Mouse (Mus musculus) ES-Bruce4 (cell line): ENCODE measurements around the gene Gm45716. TPM values are rescaled to one million over a fixed set of nuclear protein-coding genes. Genes with fewer than 3 reads are reported as not detected.

Experiments used
- H3K27ac ChIP-seq: 2 replicates; pipeline ENCODE4 v1.5.1; 2012; ENCODE audit warnings: low read length, inconsistent platforms; ENCODE audit not compliant: insufficient read depth
- H3K27me3 ChIP-seq: 2 replicates; pipeline ENCODE4 v1.6.1; 2012; ENCODE audit warnings: mild to moderate bottlenecking, low read length, inconsistent platforms; ENCODE audit not compliant: control insufficient read depth, poor library complexity, insufficient read depth, severe bottlenecking
- H3K36me3 ChIP-seq: 2 replicates; pipeline ENCODE4 v1.6.1; 2012; ENCODE audit warnings: inconsistent platforms, mild to moderate bottlenecking, low read length, moderate library complexity; ENCODE audit not compliant: control insufficient read depth, poor library complexity, insufficient read depth, severe bottlenecking
- H3K4me1 ChIP-seq: one replicate; pipeline ENCODE4 v1.8.1; 2011; ENCODE audit warnings: low read length; ENCODE audit not compliant: control insufficient read depth, insufficient read depth
- H3K4me3 ChIP-seq: 2 replicates; pipeline ENCODE4 v1.5.1; 2011; ENCODE audit warnings: low read depth, mild to moderate bottlenecking, low read length
- H3K9ac ChIP-seq: 2 replicates; pipeline ENCODE4 v1.6.1; 2012; ENCODE audit warnings: low read depth, mild to moderate bottlenecking, inconsistent platforms; ENCODE audit not compliant: poor library complexity, severe bottlenecking
- H3K9me3 ChIP-seq: replicated peaks from 2 replicates; pipeline ENCODE4 v1.6.1; 2012; ENCODE audit warnings: mild to moderate bottlenecking, low read length, inconsistent platforms; ENCODE audit not compliant: control insufficient read depth, poor library complexity, insufficient read depth, severe bottlenecking
- CTCF ChIP-seq: IDR thresholded peaks from one replicate; pipeline ENCODE4 v1.8.1; 2011; ENCODE audit warnings: low read depth, low read length
- EP300 ChIP-seq: IDR thresholded peaks from 2 replicates; pipeline ENCODE4 v1.6.1; 2011; ENCODE audit warnings: low read depth, low read length; ENCODE audit not compliant: insufficient read depth
- POLR2A ChIP-seq: IDR thresholded peaks from one replicate; pipeline ENCODE4 v1.8.1; 2011; ENCODE audit warnings: low read length; ENCODE audit not compliant: insufficient read depth
- polyA plus RNA-seq: library from polyadenylated mRNA; stranded (reverse); fragments of >200 nt; gene quantifications from 2 replicates; pipeline ENCODE4 v1.2.4, GENCODE M21; 2011; ENCODE audit warnings: low read depth; ENCODE audit not compliant: missing spikeins, insufficient read depth, insufficient read length

The Gm45716 gene
- polyA plus RNA-seq, 1 experiment, result 1.8 TPM

- Histone ChIP-seq H3K4me1 (no peaks in the 10 kb centered on the region), H3K9ac (no peak overlapping the region), H3K27ac (no peak overlapping the region), H3K4me3 (no peak overlapping the region), H3K27me3 (0 out of 2 replicates have a peak, but pooled peaks cover 2% of the 10 kb centered on the region), H3K9me3 (no peaks in the 10 kb centered on the region), H3K36me3 (no peaks in the 10 kb centered on the region)
- TF ChIP-seq EP300 (no peak), CTCF (peak; percentile 34)
These were observed 19.7 kb upstream of the Gm45716 start for GRCm38 (mm10) chr11:90167771-90168170.

DNA sequence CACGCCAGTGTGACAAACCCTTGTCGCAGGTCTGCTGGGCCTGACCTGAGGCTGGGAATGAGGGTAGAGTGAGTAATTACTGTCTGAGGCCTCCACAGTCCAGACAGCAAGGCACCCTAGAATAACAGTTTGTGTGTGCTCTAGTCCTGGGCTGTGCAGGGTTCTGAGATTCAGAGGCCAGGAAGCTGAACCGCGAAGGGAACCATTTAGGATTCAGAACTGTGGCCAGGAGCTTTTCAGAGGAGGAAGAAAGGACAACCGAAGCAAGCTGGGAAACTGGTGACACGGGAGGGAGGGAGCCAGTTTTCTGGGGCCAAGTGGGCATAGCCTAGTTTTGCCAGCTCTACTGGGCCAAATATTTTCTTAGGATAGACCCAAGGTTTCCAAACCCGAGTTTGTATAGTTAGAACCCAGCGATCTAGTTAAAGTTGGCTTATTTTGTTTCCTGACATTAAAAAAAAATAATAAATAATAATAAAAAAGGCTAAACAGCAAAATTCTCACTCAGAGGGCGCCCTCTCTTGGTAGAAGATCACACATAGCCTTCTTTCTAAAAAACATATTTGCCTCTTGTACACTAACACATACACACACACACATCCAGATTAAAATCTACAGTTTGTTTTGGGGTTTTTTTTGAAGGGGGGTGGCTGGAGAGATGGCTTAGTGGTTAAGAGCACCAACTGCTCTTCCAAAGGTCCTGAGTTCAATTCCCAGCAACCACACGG, 19.0 kb upstream of the Gm45716 start:
- no peak for TF ChIP-seq POLR2A
- TF ChIP-seq CTCF, result no peak
- TF ChIP-seq EP300, result no peak
- H3K36me3 ChIP-seq, result no peaks in the 10 kb centered on the region
- H3K27ac ChIP-seq, result no peak overlapping the region
- no peaks in the 10 kb centered on the region for H3K9me3 ChIP-seq
- H3K27me3 ChIP-seq, result 0 out of 2 replicates have a peak, but pooled peaks cover 2% of the 10 kb centered on the region
- no peak overlapping the region for H3K4me3 ChIP-seq
- no peak overlapping the region for H3K9ac ChIP-seq
- no peaks in the 10 kb centered on the region for H3K4me1 ChIP-seq

DNA sequence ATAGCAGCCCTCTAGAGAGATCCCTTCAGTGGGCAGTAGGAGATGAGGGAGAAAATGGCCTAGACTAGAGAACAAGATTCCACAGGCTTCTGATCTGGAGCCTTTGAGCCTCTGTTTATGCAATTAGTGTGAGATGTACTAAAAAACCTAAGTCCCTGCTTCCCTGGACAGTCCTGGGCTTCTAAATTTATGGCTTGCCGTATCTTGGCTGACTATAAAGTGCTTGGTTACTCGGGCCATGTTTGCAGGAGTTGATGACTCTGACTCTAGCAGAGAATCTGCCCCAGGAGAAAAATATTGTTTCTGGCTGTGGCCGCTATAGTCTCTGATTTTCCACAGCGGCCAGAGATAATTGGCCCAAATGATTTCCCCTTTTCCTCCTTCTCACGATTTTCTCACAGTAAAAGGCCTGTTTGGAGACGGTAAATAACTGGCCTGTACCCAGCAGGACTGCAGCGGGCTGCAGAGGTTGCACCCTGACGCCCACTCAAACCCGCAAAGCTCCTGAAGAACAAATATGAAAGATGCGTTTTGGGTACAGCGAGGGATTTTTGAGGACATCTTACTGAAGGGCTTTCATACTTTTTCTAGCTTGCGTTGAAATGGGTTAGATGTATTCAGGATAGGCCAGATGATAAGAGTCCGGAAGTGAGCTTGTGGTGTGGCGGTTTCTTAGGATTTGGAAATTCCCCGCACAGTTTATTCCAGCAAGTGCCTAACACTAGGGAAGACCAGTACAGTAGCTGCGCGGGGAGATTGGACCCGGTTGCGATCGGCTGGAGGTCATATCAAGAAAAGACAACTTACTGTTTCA, 18.1 kb upstream of the Gm45716 start:
- peak overlapping the region; percentile 58 for H3K9ac ChIP-seq
- H3K27me3 ChIP-seq, result peaks cover 2% of the 10 kb centered on the region; the same call in 1 of the 2 replicates
- no peak overlapping the region for H3K27ac ChIP-seq
- no peak for TF ChIP-seq EP300
- H3K36me3 ChIP-seq, result no peaks in the 10 kb centered on the region
- H3K4me1 ChIP-seq, result no peaks in the 10 kb centered on the region
- H3K4me3 ChIP-seq, result peak overlapping the region; percentile 41
- H3K9me3 ChIP-seq, result no peaks in the 10 kb centered on the region

DNA sequence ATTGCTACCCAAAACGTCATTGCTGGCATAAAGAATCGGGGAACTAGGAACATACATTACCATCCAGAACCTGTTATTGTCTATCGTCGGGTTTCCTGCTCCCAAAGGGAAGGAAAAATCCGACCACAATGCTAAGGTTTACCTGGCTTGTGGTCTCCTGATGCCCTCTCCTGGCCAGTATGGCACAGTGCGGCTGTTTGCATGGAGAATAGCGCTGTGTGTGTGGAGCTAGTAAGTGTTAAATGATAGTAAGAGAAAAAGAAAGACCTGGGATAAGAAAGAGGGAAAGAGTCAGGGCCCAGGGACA, 17.5 kb upstream of the Gm45716 start:
- TF ChIP-seq EP300, result 0 out of 2 replicates have a peak, but pooled peaks have one; percentile 11
- peak; percentile 94 for TF ChIP-seq CTCF
- no peak for TF ChIP-seq POLR2A
- H3K27ac ChIP-seq, result no peak overlapping the region
- H3K27me3 ChIP-seq, result peaks cover 2% of the 10 kb centered on the region; the same call in 1 of the 2 replicates
- H3K36me3 ChIP-seq, result no peaks in the 10 kb centered on the region
- peak overlapping the region; percentile 58 for H3K9ac ChIP-seq
- H3K9me3 ChIP-seq, result no peaks in the 10 kb centered on the region
- H3K4me3 ChIP-seq, result peak overlapping the region; percentile 41
- H3K4me1 ChIP-seq, result no peaks in the 10 kb centered on the region

DNA sequence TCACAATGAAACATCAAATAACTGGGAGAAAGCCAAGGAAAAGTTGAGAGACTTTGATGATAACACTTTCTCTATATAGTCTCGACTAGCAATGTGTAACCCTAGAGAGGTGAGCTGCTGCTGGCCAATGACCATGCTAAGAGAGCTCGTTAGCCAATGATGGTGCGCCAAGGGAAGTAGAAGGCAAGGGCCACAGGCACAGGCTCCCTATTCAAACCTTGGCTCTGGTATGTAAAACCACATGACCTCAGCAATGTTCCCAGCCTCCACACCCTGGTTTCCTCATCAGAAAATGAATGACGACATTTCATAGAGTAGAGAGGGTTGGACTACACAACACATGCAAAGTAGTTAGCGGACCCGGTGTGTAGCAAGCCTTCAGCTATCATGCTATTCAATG, 15.2 kb upstream of the Gm45716 start:
- H3K36me3 ChIP-seq, result no peaks in the 10 kb centered on the region

DNA sequence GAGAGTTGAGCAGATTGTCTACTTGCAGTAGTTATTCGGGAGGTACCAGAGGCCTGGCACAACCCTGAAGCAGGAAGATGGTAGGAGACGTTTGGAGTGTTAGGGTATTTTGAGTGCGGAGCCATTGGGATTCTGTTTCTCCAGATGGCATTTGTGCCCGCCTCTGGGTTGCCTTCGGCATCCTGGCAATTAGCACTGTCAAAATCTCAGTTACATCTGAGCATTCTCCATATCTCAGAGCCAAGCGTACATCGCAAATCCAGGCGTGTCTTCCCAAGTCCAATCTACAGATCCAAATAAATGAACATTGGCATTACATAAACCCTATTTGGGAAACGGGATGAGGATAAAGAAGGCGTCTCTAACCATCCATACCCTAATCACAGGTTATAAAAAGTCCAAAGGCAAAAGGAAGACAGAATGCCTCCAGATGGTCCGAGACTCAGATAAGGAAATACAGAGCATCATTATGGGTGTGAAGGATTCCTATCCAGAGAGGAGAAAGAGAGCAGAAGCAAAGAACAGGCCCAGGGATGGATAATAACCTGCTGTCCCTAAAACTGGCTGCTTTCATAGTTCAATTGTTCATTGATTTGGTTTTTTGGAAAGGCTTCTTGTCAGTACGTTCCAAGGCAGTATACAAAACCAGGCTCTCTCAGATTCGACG, 11.7 kb upstream of the Gm45716 start:
- no peaks in the 10 kb centered on the region for H3K36me3 ChIP-seq
- H3K27ac ChIP-seq, result no peak overlapping the region
- H3K27me3 ChIP-seq, result peaks cover 4% of the 10 kb centered on the region
- TF ChIP-seq CTCF, result no peak
- H3K9ac ChIP-seq, result no peak overlapping the region
- H3K4me1 ChIP-seq, result no peaks in the 10 kb centered on the region
- H3K9me3 ChIP-seq, result no peaks in the 10 kb centered on the region
- H3K4me3 ChIP-seq, result no peak overlapping the region

More for the DNA sequence above, 15.2 kb upstream of the Gm45716 start:
- Histone ChIP-seq H3K4me1 (no peaks in the 10 kb centered on the region), H3K9me3 (no peaks in the 10 kb centered on the region), H3K27me3 (peaks cover 4% of the 10 kb centered on the region), H3K4me3 (no peak overlapping the region), H3K9ac (no peak overlapping the region), H3K27ac (no peak overlapping the region)
- TF ChIP-seq CTCF (no peak), POLR2A (no peak), EP300 (no peak)
